Mouse (Mus musculus) lung, postnatal 4 days (tissue): Measurements from ENCODE around the gene Gm17677.

Experiments
- DNase-seq, 2 experiments: peaks; one replicate each; pipeline ENCODE4 v3.0.0; 2021

Gm17677 gene

GRCm38 (mm10) chr9:35740749-35741148 lies at the start of gene Gm17677:
Gene Gm17677, plus strand, starts transcription at chr9:35741049.
- DNase-seq: no peak

GRCm38 (mm10) chr9:35691924-35692323 lies 48.9 kb upstream of the Gm17677 start:
- DNase-seq: no peak

- no peak for DNase-seq
Measured at GRCm38 (mm10) chr9:35707265-35707664, 33.6 kb upstream of the Gm17677 start.

- no peak for DNase-seq
Measured at GRCm38 (mm10) chr9:35756843-35757242, 16.0 kb downstream of the Gm17677 start.

- DNase-seq: no peak
Measured at GRCm38 (mm10) chr9:35778009-35778408, 37.2 kb downstream of the Gm17677 start, which contains the start of gene Gm17727. Gene Gm17727, minus strand, starts transcription at chr9:35778109.

GRCm38 (mm10) chr9:35790001-35790400 lies 49.2 kb downstream of the Gm17677 start, which contains the start of the genes Gm27235 and D730048I06Rik:
Gene Gm27235, minus strand, starts transcription at chr9:35790101.
Gene D730048I06Rik, minus strand, starts transcription at chr9:35790112.
- DNase-seq: no peak
